8 mouse cellular contexts compared by ENCODE assay signal in the genomic region with DNA sequence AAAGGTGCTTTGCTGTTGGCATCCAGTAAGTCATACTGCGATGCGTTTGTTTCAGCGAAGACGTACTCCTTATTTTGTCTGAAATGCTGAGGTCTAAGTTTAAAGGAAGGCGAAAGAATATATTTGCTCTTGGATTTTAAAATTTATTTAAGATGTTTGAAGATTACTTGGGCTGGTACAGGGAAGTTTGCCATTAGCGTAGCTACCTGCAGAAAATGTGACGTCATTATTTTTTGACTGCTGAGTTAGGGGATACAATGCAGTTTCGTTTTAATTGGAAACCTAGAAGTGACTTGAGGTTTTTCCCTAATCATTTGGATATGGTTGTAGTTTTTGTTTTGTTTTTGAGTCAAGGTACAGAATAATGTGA. TPM values are rescaled to one million over a fixed set of nuclear protein-coding genes. Genes with fewer than 3 reads are reported as not detected.
A peak's percentile ranks its signal among the peaks of the same experiment; 100 is the strongest.
DNase-seq lines count a peak whose midpoint lies in the region; ATAC-seq and TF ChIP-seq lines count a peak whose summit lies in the region.

No protein-coding gene starts in this region.

- no peak for ATAC-seq in heart, embryonic 12.5 days (ENCODE audit: insufficient number of reproducible peaks, low FRiP score)
- ATAC-seq in heart, embryonic 16.5 days (replicated peaks; ENCODE audit: extremely low read depth, insufficient read depth, low FRiP score) = no peak

- TF ChIP-seq POLR2A in CH12.LX (IDR thresholded peaks at IDR 0.05; ENCODE audit: low read depth, low read length) = no peak

- H3K27me3 ChIP-seq in heart, embryonic 12.5 days (replicated peaks) = no peaks in the 10 kb centered on the region
- H3K27me3 ChIP-seq in CH12.LX (replicated peaks) = no peaks in the 10 kb centered on the region
- no peaks in the 10 kb centered on the region for H3K27me3 ChIP-seq in heart, embryonic 16.5 days (ENCODE audit: control insufficient read depth, insufficient read depth, low read length)

- H3K79me2 ChIP-seq in CH12.LX (replicated peaks; ENCODE audit: control insufficient read depth, extremely low read depth, insufficient read depth, poor library complexity, severe bottlenecking) = peaks cover 43% of the 10 kb centered on the region
- H3K79me2 ChIP-seq in macrophage (ENCODE audit: inconsistent target) = peaks cover 56% of the 10 kb centered on the region

- 9% methylated on average over 8 of the region's 8 CpGs for WGBS in heart, embryonic 12.5 days
- WGBS in heart, embryonic 16.5 days = 8% methylated on average over 8 of the region's 8 CpGs
- WGBS in macrophage (ENCODE audit: missing documents) = 7% methylated on average over 8 of the region's 8 CpGs

- peak overlapping the region; percentile 65 for H3K4me2 ChIP-seq in heart, embryonic 12.5 days
- H3K4me2 ChIP-seq in CH12.LX (ENCODE audit: insufficient read depth, low read depth, poor library complexity, severe bottlenecking) = peak overlapping the region; percentile 50; the same call in 1 of the 2 replicates
- peak overlapping the region; percentile 89 for H3K4me2 ChIP-seq in heart, embryonic 16.5 days (ENCODE audit: low read depth, low read length)

- H3K27ac ChIP-seq in heart, embryonic 12.5 days (ENCODE audit: poor library complexity, severe bottlenecking) = no peak overlapping the region
- H3K27ac ChIP-seq in CH12.LX (ENCODE audit: insufficient read depth, low read depth) (no peak overlapping the region), macrophage (peak overlapping the region; percentile 54)
- H3K27ac ChIP-seq in heart, embryonic 16.5 days (ENCODE audit: low read length) = peak overlapping the region; percentile 93

- dilution Hi-C loops in CH12.LX (cut with MboI; ENCODE audit: extremely low pct_ligation_motif_present, extremely low pct_unique_long_range_greater_than_20kb, low sequenced_read_pairs) = no loop called here

- H3K9ac ChIP-seq in heart, embryonic 12.5 days = peak overlapping the region; percentile 99
- H3K9ac ChIP-seq in CH12.LX (ENCODE audit: insufficient read depth, low read depth) = peak overlapping the region; percentile 60
- H3K9ac ChIP-seq in heart, embryonic 16.5 days (ENCODE audit: low read length) = peak overlapping the region; percentile 96

- TF ChIP-seq RAD21 in CH12.LX (IDR thresholded peaks at IDR 0.05; ENCODE audit: low read depth, low read length) = no peak

- no peak for DNase-seq in heart, adult 8-10 months (ENCODE audit: low spot score)
- peak; percentile 48 for DNase-seq in CH12.LX (ENCODE audit: extremely low read depth)
- DNase-seq in cerebellum, postnatal 25 days = no peak
- no peak for DNase-seq in spleen, adult 12 weeks (ENCODE audit: low spot score)
- DNase-seq in Muller cell, postnatal 12 days (ENCODE audit: inconsistent ontology term) = no peak

- in situ Hi-C loops in CH12.LX (cut with MboI; ENCODE audit: low pct_ligation_motif_present, low pct_unique_long_range_greater_than_20kb, low sequenced_read_pairs) = loop anchor here (10.0 kb wide), 1 partner anchor 159 kb away; no protein-coding TSS in a partner anchor

- H3K4me1 ChIP-seq in heart, embryonic 12.5 days (replicated peaks) = peaks cover 14% of the 10 kb centered on the region
- H3K4me1 ChIP-seq in CH12.LX (ENCODE audit: control insufficient read depth in 1 of 2, insufficient read depth in 2 of 2) = peaks cover 11 to 39% of the 10 kb centered on the region in 2 experiments
- peaks cover 17% of the 10 kb centered on the region for H3K4me1 ChIP-seq in heart, embryonic 16.5 days (ENCODE audit: control insufficient read depth, insufficient read depth, low read length)

- TF ChIP-seq EP300 in CH12.LX (IDR thresholded peaks at IDR 0.05; ENCODE audit: low read length) = peak; percentile 35; the same call in 1 of the 2 replicates

- peaks cover 23% of the 10 kb centered on the region for H3K36me3 ChIP-seq in heart, embryonic 12.5 days
- peaks cover 19 to 37% of the 10 kb centered on the region in 2 experiments for H3K36me3 ChIP-seq in CH12.LX (replicated peaks in 1 of 2; ENCODE audit: control insufficient read depth in 1 of 2, insufficient read depth in 1 of 2, low read length in 1 of 2)
- H3K36me3 ChIP-seq in heart, embryonic 16.5 days (ENCODE audit: control insufficient read depth, insufficient read depth) = peaks cover 18% of the 10 kb centered on the region
- H3K36me3 ChIP-seq in macrophage (ENCODE audit: inconsistent target) = peaks cover 25% of the 10 kb centered on the region

- no peak for TF ChIP-seq CTCF in CH12.LX (conservative IDR thresholded peaks at IDR 0.05 in 1 of 2, IDR thresholded peaks at IDR 0.05 in 1 of 2; ENCODE audit: low read depth in 2 of 2, low read length in 2 of 2)

- peak overlapping the region; percentile 98 for H3K4me3 ChIP-seq in heart, embryonic 12.5 days
- H3K4me3 ChIP-seq in CH12.LX (replicated peaks in 1 of 3; ENCODE audit: low read depth in 2 of 3, low read length in 2 of 3, poor library complexity in 1 of 3) (peak overlapping the region; percentile 85 to 97 (median 95)), macrophage (ENCODE audit: inconsistent target) (peak overlapping the region; percentile 91)
- H3K4me3 ChIP-seq in heart, embryonic 16.5 days (ENCODE audit: low read length) = peak overlapping the region; percentile 89

- no peaks in the 10 kb centered on the region for H3K9me3 ChIP-seq in heart, embryonic 12.5 days (replicated peaks)
- H3K9me3 ChIP-seq in CH12.LX (replicated peaks; ENCODE audit: low read length) = no peaks in the 10 kb centered on the region
- H3K9me3 ChIP-seq in heart, embryonic 16.5 days (replicated peaks; ENCODE audit: control insufficient read depth, low read length) = no peaks in the 10 kb centered on the region

TF ChIP-seq in CH12.LX, 34 proteins besides CTCF, POLR2A, EP300 and RAD21 (continues in another document):
- no peak for TF ChIP-seq ELF1 (IDR thresholded peaks at IDR 0.05; ENCODE audit: low read depth, low read length)
- TF ChIP-seq KAT2A (IDR thresholded peaks at IDR 0.05; ENCODE audit: insufficient replicate concordance, low read length) = no peak
- no peak for TF ChIP-seq SMC3 (IDR thresholded peaks at IDR 0.05; ENCODE audit: low read depth, low read length)
- no peak for TF ChIP-seq BHLHE40 (IDR thresholded peaks at IDR 0.05; ENCODE audit: low read depth, low read length)
- TF ChIP-seq PAX5 (IDR thresholded peaks at IDR 0.05; ENCODE audit: low read length) = no peak
- no peak for TF ChIP-seq E2F4 (IDR thresholded peaks at IDR 0.05; ENCODE audit: insufficient replicate concordance, low read depth, low read length)
- TF ChIP-seq RCOR1 (conservative IDR thresholded peaks at IDR 0.05; ENCODE audit: low read depth, low read length) = no peak
- no peak for TF ChIP-seq CHD1 (IDR thresholded peaks at IDR 0.05; ENCODE audit: low read depth, low read length)
- TF ChIP-seq CHD2 (IDR thresholded peaks at IDR 0.05; ENCODE audit: low read length) = no peak
- TF ChIP-seq USF2 (conservative IDR thresholded peaks at IDR 0.05; ENCODE audit: low read depth, low read length) = no peak
- TF ChIP-seq JUND (conservative IDR thresholded peaks at IDR 0.05; ENCODE audit: low read depth, low read length) = peak; percentile 78; the same call in 1 of the 2 replicates
- TF ChIP-seq ZMIZ1 (IDR thresholded peaks at IDR 0.05; ENCODE audit: low read depth, low read length) = no peak
- no peak for TF ChIP-seq POLR2AphosphoS2 (IDR thresholded peaks at IDR 0.05; ENCODE audit: low read depth, low read length)
- TF ChIP-seq HCFC1 (IDR thresholded peaks at IDR 0.05; ENCODE audit: low read depth, low read length) = no peak
- TF ChIP-seq ZKSCAN1 (IDR thresholded peaks at IDR 0.05; ENCODE audit: borderline replicate concordance, low read depth, low read length) = no peak
- TF ChIP-seq MAFK (IDR thresholded peaks at IDR 0.05; ENCODE audit: insufficient replicate concordance, low read length) = no peak

RNA-seq across cellular contexts. Expression of gene Ociad1, which starts 0.9 kb away (rescaled TPM):
- polyA plus RNA-seq in heart, embryonic 12.5 days (2016; fragmentation: Nextera tagmentation; extraction: Ambion mirVana) = 212 and 230 TPM in 2 replicates
- total RNA-seq in heart, adult 8-10 months (2022) = 100 to 1,000 TPM; 233 to 264 (median 240) TPM
- total RNA-seq in CH12.LX (2012; rRNA removed) = 153 and 164 TPM in 2 replicates
- 292 and 359 TPM in 2 replicates for total RNA-seq in CH12.LX (2014; rRNA removed)
- 285 and 329 TPM in 2 replicates for polyA plus RNA-seq in CH12.LX (2012; ENCODE audit: insufficient read length, low read depth)
- 283 and 317 TPM in 2 replicates for polyA plus RNA-seq in heart, embryonic 16.5 days (2015; fragmentation: Nextera tagmentation; extraction: Ambion mirVana)
- total RNA-seq in macrophage (2018; cell fraction: chromatin; rRNA removed) = 100 to 1,000 TPM in 15 of 26 experiments, 10 to 100 TPM in 11; 40.4 to 169 (median 109) TPM
- 100 to 1,000 TPM; 154 to 303 (median 204) TPM for total RNA-seq in macrophage (2018; cell fraction: cytosol; rRNA removed)
- total RNA-seq in macrophage (2018; cell fraction: nucleus; rRNA removed) = 100 to 1,000 TPM in 20 of 26 experiments, 10 to 100 TPM in 6; 62.9 to 200 (median 147) TPM
- 189 to 360 TPM (median 233 TPM) in 3 replicates for polyA plus RNA-seq in macrophage (2018)

RNA-seq across cellular contexts. Expression of gene Fryl, which starts 37.0 kb away (rescaled TPM):
- 38.7 and 40.2 TPM in 2 replicates for polyA plus RNA-seq in heart, embryonic 12.5 days (2016; fragmentation: Nextera tagmentation; extraction: Ambion mirVana)
- total RNA-seq in heart, adult 8-10 months (2022) = 10 to 100 TPM; 32.7 to 38.8 (median 35.1) TPM
- 31.3 and 35.0 TPM in 2 replicates for total RNA-seq in CH12.LX (2012; rRNA removed)
- 23.2 and 23.8 TPM in 2 replicates for total RNA-seq in CH12.LX (2014; rRNA removed)
- polyA plus RNA-seq in CH12.LX (2012; ENCODE audit: insufficient read length, low read depth) = 32.6 and 38.4 TPM in 2 replicates
- 25.5 and 26.4 TPM in 2 replicates for polyA plus RNA-seq in heart, embryonic 16.5 days (2015; fragmentation: Nextera tagmentation; extraction: Ambion mirVana)
- total RNA-seq in macrophage (2018; cell fraction: chromatin; rRNA removed) = 100 to 1,000 TPM; 133 to 238 (median 201) TPM
- total RNA-seq in macrophage (2018; cell fraction: cytosol; rRNA removed) = 10 to 100 TPM; 24.0 to 49.5 (median 37.3) TPM
- 100 to 1,000 TPM in 18 of 26 experiments, 10 to 100 TPM in 8; 75.0 to 147 (median 113) TPM for total RNA-seq in macrophage (2018; cell fraction: nucleus; rRNA removed)
- polyA plus RNA-seq in macrophage (2018) = 21.3 to 35.6 TPM (median 24.3 TPM) in 3 replicates

RNA-seq across cellular contexts. Expression of gene Ociad2, which starts 47.4 kb away (rescaled TPM):
- 27.5 and 29.0 TPM in 2 replicates for polyA plus RNA-seq in heart, embryonic 12.5 days (2016; fragmentation: Nextera tagmentation; extraction: Ambion mirVana)
- total RNA-seq in heart, adult 8-10 months (2022) = 10 to 100 TPM; 10.4 to 20.9 (median 15.1) TPM
- 5.3 and 6.3 TPM in 2 replicates for total RNA-seq in CH12.LX (2012; rRNA removed)
- 1.9 and 2.3 TPM in 2 replicates for total RNA-seq in CH12.LX (2014; rRNA removed)
- 3.2 and 4.4 TPM in 2 replicates for polyA plus RNA-seq in CH12.LX (2012; ENCODE audit: insufficient read length, low read depth)
- polyA plus RNA-seq in heart, embryonic 16.5 days (2015; fragmentation: Nextera tagmentation; extraction: Ambion mirVana) = 18.6 and 19.0 TPM in 2 replicates
- total RNA-seq in macrophage (2018; cell fraction: chromatin; rRNA removed) = 1 to 10 TPM in 5 of 26 experiments, under 1 TPM in 7, not detected in 14; 0.28 to 4.7 (median 0.89) TPM
- total RNA-seq in macrophage (2018; cell fraction: cytosol; rRNA removed) = 1 to 10 TPM; 1.1 to 3.8 (median 2.2) TPM
- total RNA-seq in macrophage (2018; cell fraction: nucleus; rRNA removed) = 1 to 10 TPM in 16 of 26 experiments, under 1 TPM in 9, not detected in 1; 0.30 to 2.1 (median 1.3) TPM
- 2.0 to 2.3 TPM (median 2.2 TPM) in 3 replicates for polyA plus RNA-seq in macrophage (2018)

Comparison
In these comparisons a context has a peak if more than half of its experiments do, and no peak if none do; other contexts are left out.
1. H3K27ac ChIP-seq: peak in heart, embryonic 16.5 days (single experiment) and macrophage (single experiment); none in heart, embryonic 12.5 days (single experiment) and CH12.LX (single experiment).
2. Peak in every context shown above with its lines, with median percentiles within 50 percentile points of each other: H3K4me2 ChIP-seq, H3K4me3 ChIP-seq and H3K9ac ChIP-seq.